Mouse (Mus musculus) cerebellum, postnatal 25 days (tissue): Measurements from ENCODE around the gene Simc1.
A peak's percentile ranks its signal among the peaks of the same experiment; 100 is the strongest.

ENCODE experiments used
- DNase-seq, 2 experiments: peaks; one replicate each; pipeline ENCODE4 v3.0.0; 2021; ENCODE audit warnings: mixed read lengths in 2 of 2

Simc1 gene

GRCm38 (mm10) chr13:54556176-54556575, 52.6 kb downstream of the Simc1 start:
- DNase-seq, result no peak

- DNase-seq, result peak; percentile 95
These were observed 53.2 kb downstream of the Simc1 start for GRCm38 (mm10) chr13:54556796-54557195.

GRCm38 (mm10) chr13:54557652-54558051, 54.1 kb downstream of the Simc1 start:
- no peak for DNase-seq

- DNase-seq, result no peak
These were observed 56.1 kb downstream of the Simc1 start for GRCm38 (mm10) chr13:54559656-54560055.

DNA sequence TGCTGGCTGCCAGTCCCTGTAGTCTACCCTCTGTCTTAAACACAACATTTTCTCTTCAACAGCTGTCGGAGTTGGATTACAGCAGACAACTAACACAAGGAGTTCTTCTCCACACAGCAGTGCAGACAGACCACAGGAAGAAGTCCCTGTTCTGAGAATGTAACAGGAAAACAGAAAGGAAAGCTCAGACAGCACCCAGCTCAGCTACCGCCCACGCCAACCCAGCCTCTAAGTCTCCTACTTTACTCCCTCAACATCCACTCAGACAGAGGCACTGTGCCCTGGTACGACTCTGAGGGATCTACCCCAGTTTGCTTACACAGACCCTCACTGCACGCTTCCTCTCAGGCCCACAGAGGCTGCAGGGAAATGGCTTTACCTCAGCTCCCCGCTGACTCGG, 57.0 kb downstream of the Simc1 start:
- no peak for DNase-seq

DNA sequence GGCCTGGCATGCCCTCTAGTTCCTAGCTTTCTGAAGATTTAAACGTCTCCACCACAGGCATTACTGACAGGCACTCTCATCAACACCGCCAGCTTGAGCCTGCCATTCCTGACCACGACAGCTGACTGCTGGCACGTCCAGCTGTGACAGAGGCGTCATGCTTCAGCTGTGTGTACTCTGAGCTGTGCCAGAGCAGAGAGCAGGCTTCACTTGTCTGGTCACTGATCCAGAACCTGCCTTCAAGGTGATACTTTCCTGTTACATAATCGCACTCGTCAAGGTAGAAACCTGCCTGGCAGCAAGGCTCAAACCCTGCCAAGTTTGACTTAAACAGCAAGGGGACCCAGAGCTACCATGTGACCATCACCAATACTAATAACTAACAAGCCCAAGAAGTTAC, 59.0 kb downstream of the Simc1 start:
- no peak for DNase-seq

- DNase-seq, result peak in 1 of 2 experiments; percentile 51
These were observed 60.9 kb downstream of the Simc1 start for GRCm38 (mm10) chr13:54564232-54565200.

DNA sequence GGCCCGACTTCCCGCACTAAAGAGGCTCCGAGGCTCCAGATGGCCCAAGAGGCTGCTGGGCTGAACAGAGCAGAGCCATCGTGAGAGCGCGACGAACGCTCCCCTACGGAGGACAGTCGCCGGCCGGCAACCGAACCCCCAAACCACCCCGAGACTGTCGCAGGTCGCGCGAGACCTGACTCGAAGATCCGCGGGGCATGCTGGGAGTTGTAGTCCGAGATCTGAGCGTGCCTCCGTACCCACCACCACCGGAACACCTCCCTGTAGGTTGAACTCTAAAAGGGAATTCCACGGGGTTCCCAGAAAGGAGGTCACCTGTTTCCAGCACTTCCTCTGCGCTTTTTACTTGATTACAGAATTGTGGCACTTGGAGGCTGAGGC, 61.6 kb downstream of the Simc1 start, which contains the start of gene 4833439L19Rik:
4833439L19Rik (minus strand) TSS at position 235 of the 381 bp plus-strand sequence.
- peak; percentile 94 to 98 for DNase-seq

- peak in 1 of 2 experiments; percentile 77 for DNase-seq
These were observed 62.2 kb downstream of the Simc1 start for GRCm38 (mm10) chr13:54565594-54566345.

GRCm38 (mm10) chr13:54568380-54568779, 64.8 kb downstream of the Simc1 start:
- no peak for DNase-seq

DNA sequence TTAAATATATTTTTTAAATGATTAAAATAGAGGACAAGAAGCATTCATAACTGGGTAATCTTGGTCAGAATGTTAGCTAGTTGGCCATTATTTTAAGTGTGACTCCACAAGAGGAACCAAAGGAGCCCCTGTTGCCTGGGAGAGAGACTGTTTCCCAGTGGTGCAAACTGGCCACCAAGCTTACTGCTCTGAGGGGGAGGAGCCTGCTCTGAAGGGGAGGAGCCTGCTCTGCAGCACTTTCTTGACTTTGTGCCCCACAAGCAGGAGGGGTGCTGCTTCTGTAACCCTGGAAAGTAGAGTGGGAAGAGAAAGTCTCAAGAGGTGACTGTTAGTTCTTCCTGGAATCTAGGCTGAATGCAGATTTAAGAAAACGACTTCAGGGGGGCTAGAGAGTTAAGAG, 65.7 kb downstream of the Simc1 start:
- no peak for DNase-seq

- no peak for DNase-seq
These were observed 67.2 kb downstream of the Simc1 start for GRCm38 (mm10) chr13:54570736-54571135.

GRCm38 (mm10) chr13:54571637-54572036, 68.1 kb downstream of the Simc1 start:
- no peak for DNase-seq

- DNase-seq, result no peak
These were observed 69.0 kb downstream of the Simc1 start for GRCm38 (mm10) chr13:54572621-54573020.

GRCm38 (mm10) chr13:54574854-54575481, 71.4 kb downstream of the Simc1 start, which contains the start of gene Arl10:
TSS of gene Arl10 (plus strand) at chr13:54575015.
- peak; percentile 83 to 86 for DNase-seq

DNA sequence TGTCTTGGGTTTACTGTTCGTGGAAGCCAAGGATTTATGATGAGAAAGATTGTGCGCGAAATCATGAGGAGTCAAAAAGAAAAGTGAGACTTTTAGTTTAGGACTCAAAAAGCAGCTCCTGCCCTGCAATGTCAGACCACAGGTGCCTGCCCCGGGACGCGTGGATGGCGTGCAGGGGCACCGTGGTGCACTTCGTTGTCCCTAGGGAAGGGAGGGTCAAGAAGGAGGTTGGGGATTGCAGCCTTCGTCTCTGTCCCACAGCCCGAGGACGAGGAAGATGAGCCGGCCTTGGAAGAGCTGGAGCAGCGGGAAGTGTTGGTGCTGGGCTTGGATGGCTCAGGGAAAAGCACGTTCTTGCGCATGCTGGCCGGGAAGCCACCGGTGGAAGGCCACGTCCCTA, 71.9 kb downstream of the Simc1 start:
- DNase-seq, result peak; percentile 38 to 40

DNA sequence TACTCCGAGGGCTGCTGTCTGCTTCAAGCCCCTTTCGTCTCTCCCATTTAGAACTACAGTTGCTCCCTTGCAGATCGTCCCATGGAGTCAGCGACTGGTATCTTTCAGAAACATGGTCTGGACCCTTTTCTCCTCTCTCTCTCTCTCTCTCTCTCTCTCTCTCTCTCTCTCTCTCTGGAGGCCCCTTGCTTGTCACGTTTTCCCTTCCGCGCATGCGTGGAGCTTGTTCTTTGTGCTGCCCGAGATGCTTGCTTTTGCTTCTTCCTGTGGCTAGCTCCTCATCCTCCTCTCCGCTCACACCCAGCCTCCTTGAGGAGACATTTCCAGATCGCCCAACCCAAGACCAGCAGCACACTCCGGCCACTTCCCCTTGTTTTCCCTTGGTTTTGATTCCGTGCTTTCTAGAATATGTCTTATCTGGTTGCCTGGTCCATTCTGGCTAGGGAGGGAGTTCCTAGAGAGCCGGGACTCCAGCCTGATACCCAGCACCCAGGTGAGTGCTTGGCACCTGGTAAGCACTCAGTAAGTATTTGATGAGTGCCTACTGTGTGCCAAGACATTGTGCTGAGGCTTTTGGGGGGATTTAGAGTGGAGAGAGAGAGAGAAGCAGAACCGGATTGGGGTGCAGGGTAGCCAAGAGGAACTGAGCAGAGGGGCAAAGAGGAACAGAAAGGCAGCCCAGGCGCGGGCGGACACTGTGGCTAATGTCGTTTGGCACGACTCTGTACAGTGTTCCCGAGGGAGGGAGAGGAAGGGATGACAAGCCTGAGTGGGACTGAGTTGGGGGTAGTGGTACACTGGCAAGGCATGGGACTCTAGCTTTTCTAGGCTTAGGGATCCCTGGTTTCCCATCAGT, 74.3 kb downstream of the Simc1 start:
- no peak for DNase-seq

DNA sequence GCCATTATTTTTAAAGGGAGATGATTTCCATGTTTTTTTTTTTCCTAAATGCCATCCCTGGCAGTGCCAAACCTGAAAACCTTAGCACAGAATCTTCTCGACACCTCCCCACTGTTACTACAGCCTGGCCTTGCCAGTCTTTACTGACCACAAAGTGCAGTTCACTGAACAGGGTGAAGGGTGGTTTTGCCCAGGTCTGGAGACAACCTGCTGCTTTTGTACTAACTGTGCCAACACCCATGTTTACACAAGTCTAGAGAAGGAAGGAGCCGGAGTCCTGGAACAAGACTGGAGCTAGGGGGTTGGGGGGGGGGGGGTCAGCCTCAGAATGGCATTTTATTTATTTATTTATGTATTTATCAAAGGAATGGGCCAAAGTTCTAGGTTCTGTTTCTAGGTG, 77.8 kb downstream of the Simc1 start:
- DNase-seq, result no peak

GRCm38 (mm10) chr13:54582126-54582525, 78.5 kb downstream of the Simc1 start:
- no peak for DNase-seq

- no peak for DNase-seq
These were observed 79.3 kb downstream of the Simc1 start for GRCm38 (mm10) chr13:54582860-54583259.

- DNase-seq, result no peak
These were observed 82.3 kb downstream of the Simc1 start for GRCm38 (mm10) chr13:54585831-54586230.

GRCm38 (mm10) chr13:54589414-54589995, 85.9 kb downstream of the Simc1 start:
- DNase-seq, result no peak
